Comparison of ENCODE assay signal across 8 mouse cellular contexts in the genomic region with DNA sequence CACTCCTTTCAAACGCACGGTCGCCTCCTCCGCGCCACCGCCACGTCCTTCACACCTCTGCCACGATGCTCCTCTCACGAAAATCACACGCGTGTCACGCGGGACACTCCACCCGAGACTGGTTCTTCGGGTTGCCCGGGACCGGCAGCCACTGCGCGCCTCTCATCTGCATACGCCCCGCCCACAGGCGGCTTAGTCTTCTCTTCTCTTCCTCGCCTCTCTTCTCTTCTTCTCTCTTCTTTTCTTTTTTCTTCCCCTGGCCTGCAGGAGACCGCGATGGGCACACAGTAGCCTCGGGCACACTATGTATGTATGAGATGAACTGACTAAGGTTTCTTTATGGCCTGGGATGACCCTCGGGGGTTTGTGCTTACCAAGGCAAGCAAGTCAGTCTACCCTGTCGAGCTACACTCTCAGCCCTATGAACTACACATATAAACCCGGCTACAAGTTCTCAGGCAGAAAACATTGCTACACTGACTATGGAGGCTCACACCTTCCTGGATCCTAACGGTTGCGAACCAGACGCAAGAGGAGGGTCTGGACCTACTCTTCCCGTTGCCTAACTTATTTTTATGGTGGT. TPM values are rescaled to one million over a fixed set of nuclear protein-coding genes. Genes with fewer than 3 reads are reported as not detected.
A peak's percentile ranks its signal among the peaks of the same experiment; 100 is the strongest.
DNase-seq lines count a peak whose midpoint lies in the region; ATAC-seq and TF ChIP-seq lines count a peak whose summit lies in the region.
"Not testable (repeated sequence)": the region's sequence is repeated elsewhere in the genome, so short reads cannot be mapped to it uniquely, and the experiment has no call there.

No protein-coding gene starts in this region.

- TF ChIP-seq CTCF in Patski (IDR thresholded peaks at IDR 0.05); forebrain, postnatal 0 days (IDR thresholded peaks at IDR 0.05; ENCODE audit: low read depth); small intestine, adult 2 months (IDR thresholded peaks at IDR 0.05; ENCODE audit: extremely low read depth, insufficient read length, insufficient replicate concordance, low read depth, low read length): not testable (repeated sequence)

- DNase-seq in Patski (ENCODE audit: low read depth, low spot score); forebrain, postnatal 0 days; liver, embryonic 11.5 days (ENCODE audit: low spot score); midbrain, embryonic 10.5 days (ENCODE audit: low spot score): not testable (repeated sequence)
- DNase-seq in cerebellum, postnatal 25 days = peak; percentile 22 to 42
- peak; percentile 52 for DNase-seq in kidney, adult 9 months

- CTCF ChIA-PET in Patski (lab: Charles Lee) = not testable (repeated sequence)

- H3K9ac ChIP-seq in forebrain, postnatal 0 days; liver, embryonic 11.5 days (ENCODE audit: low read depth, low read length): not testable (repeated sequence)

- not testable (repeated sequence) for H3K4me3 ChIP-seq in forebrain, postnatal 0 days (ENCODE audit: low read depth, low read length); liver, embryonic 11.5 days (ENCODE audit: low read depth, low read length)
- H3K4me3 ChIP-seq in midbrain, embryonic 10.5 days = peak overlapping the region; percentile 39
- H3K4me3 ChIP-seq in small intestine, adult 2 months (ENCODE audit: low read depth, low read length) = peak overlapping the region; percentile 29; the same call in 1 of the 2 replicates

- in situ Hi-C loops in Patski (cut with MboI; ENCODE audit: low pct_unique_long_range_greater_than_20kb) = not testable (repeated sequence)

- not testable (repeated sequence) for TF ChIP-seq POLR2A in small intestine, adult 2 months (IDR thresholded peaks at IDR 0.05; ENCODE audit: low read depth, low read length)

- H3K4me1 ChIP-seq in forebrain, postnatal 0 days (ENCODE audit: insufficient read depth); liver, embryonic 11.5 days (replicated peaks; ENCODE audit: control insufficient read depth, insufficient read depth, low read length); midbrain, embryonic 10.5 days; small intestine, adult 2 months (ENCODE audit: control insufficient read depth, insufficient read depth, insufficient read length, low read length): not testable (repeated sequence)

- peak; percentile 6 for ATAC-seq in Patski
- peak; percentile 62 for ATAC-seq in forebrain, postnatal 0 days
- ATAC-seq in hematopoietic stem cell, adult 5-6 weeks (replicated peaks in 1 of 2; ENCODE audit: insufficient read depth in 1 of 2, low FRiP score in 2 of 2, low TSS enrichment in 1 of 2, low read depth in 1 of 2, poor library complexity in 2 of 2, severe bottlenecking in 2 of 2) = peak; percentile 17 to 22; a peak in 3 of 4 replicates
- peak; percentile 40 for ATAC-seq in liver, embryonic 11.5 days (replicated peaks; ENCODE audit: low FRiP score)

- not testable (repeated sequence) for H3K36me3 ChIP-seq in forebrain, postnatal 0 days (ENCODE audit: insufficient read depth); liver, embryonic 11.5 days (ENCODE audit: control insufficient read depth, insufficient read depth, low read length); midbrain, embryonic 10.5 days; small intestine, adult 2 months (ENCODE audit: control insufficient read depth, insufficient read depth, low read length)

- H3K4me2 ChIP-seq in forebrain, postnatal 0 days (ENCODE audit: low read depth) = peak overlapping the region; percentile 27; the same call in 1 of the 2 replicates
- H3K4me2 ChIP-seq in liver, embryonic 11.5 days = not testable (repeated sequence)

- not testable (repeated sequence) for H3K27me3 ChIP-seq in Patski; forebrain, postnatal 0 days (ENCODE audit: insufficient read depth, low read length); liver, embryonic 11.5 days (replicated peaks; ENCODE audit: control insufficient read depth, insufficient read depth, low read length); midbrain, embryonic 10.5 days (ENCODE audit: low read depth, poor library complexity, severe bottlenecking); small intestine, adult 2 months (ENCODE audit: control insufficient read depth, insufficient read depth, low read length)

- H3K27ac ChIP-seq in forebrain, postnatal 0 days (ENCODE audit: low read depth, low read length); liver, embryonic 11.5 days (ENCODE audit: low read depth, low read length); small intestine, adult 2 months (ENCODE audit: insufficient read depth, low read depth, low read length): not testable (repeated sequence)
- H3K27ac ChIP-seq in midbrain, embryonic 10.5 days (replicated peaks) = peak overlapping the region; percentile 77

- POLR2A ChIA-PET in Patski (lab: Charles Lee) = not testable (repeated sequence)

- WGBS in forebrain, postnatal 0 days = 0% methylated on average over 6 of the region's 33 CpGs
- WGBS in liver, embryonic 11.5 days = 0% methylated on average over 8 of the region's 33 CpGs
- WGBS in midbrain, embryonic 10.5 days = under 1% methylated on average over 12 of the region's 33 CpGs
- 0% methylated on average over 12 of the region's 33 CpGs for WGBS in small intestine, adult 2 months

- not testable (repeated sequence) for H3K9me3 ChIP-seq in forebrain, postnatal 0 days (ENCODE audit: low read length); liver, embryonic 11.5 days (ENCODE audit: control insufficient read depth, low read length); midbrain, embryonic 10.5 days (replicated peaks)

RNA-seq across cellular contexts. Expression of a gene that starts 43.1 kb away (rescaled TPM):
- polyA plus RNA-seq in Patski (2021) = 52.7 TPM
- 34.5 and 38.9 TPM in 2 replicates for total RNA-seq in forebrain, postnatal 0 days (2014; rRNA removed)
- 94.9 and 105 TPM in 2 replicates for polyA plus RNA-seq in forebrain, postnatal 0 days (2015; fragmentation: Nextera tagmentation; extraction: Ambion mirVana)
- 66.3 and 116 TPM in 2 replicates for total RNA-seq in hematopoietic stem cell, adult 5-6 weeks (2017)
- 59.9 and 68.4 TPM in 2 replicates for polyA plus RNA-seq in liver, embryonic 11.5 days (2014; fragmentation: Nextera tagmentation; extraction: Ambion mirVana)
- polyA plus RNA-seq in midbrain, embryonic 10.5 days (2016; fragmentation: Nextera tagmentation; extraction: Ambion mirVana) = 71.0 and 73.0 TPM in 2 replicates
- 1.3 and 4.4 TPM in 2 replicates for polyA plus RNA-seq in small intestine, adult 2 months (2012; rRNA removed)

RNA-seq across cellular contexts. Expression of a gene that starts 56.8 kb away (rescaled TPM):
- 114 TPM for polyA plus RNA-seq in Patski (2021)
- total RNA-seq in forebrain, postnatal 0 days (2014; rRNA removed) = 104 and 111 TPM in 2 replicates
- 142 and 152 TPM in 2 replicates for polyA plus RNA-seq in forebrain, postnatal 0 days (2015; fragmentation: Nextera tagmentation; extraction: Ambion mirVana)
- total RNA-seq in hematopoietic stem cell, adult 5-6 weeks (2017) = 108 and 111 TPM in 2 replicates
- 115 and 123 TPM in 2 replicates for polyA plus RNA-seq in liver, embryonic 11.5 days (2014; fragmentation: Nextera tagmentation; extraction: Ambion mirVana)
- 196 and 202 TPM in 2 replicates for polyA plus RNA-seq in midbrain, embryonic 10.5 days (2016; fragmentation: Nextera tagmentation; extraction: Ambion mirVana)
- 3.3 and 14.1 TPM in 2 replicates for polyA plus RNA-seq in small intestine, adult 2 months (2012; rRNA removed)

Comparison
In these comparisons a context has a peak if more than half of its experiments do, and no peak if none do; other contexts are left out.
1. ATAC-seq: peak in every context shown above with its lines; median percentile 62 in forebrain, postnatal 0 days; 40 in liver, embryonic 11.5 days; 20 in hematopoietic stem cell, adult 5-6 weeks; 6 in Patski.